Mouse (Mus musculus): Measurements from ENCODE around the gene Gm49333. TPM values are rescaled to one million over a fixed set of nuclear protein-coding genes. Genes with fewer than 3 reads are reported as not detected.

Gm49333 gene
- total RNA-seq, 2 experiments from 2014 or later: 0.20 TPM; not detected in 1

DNA sequence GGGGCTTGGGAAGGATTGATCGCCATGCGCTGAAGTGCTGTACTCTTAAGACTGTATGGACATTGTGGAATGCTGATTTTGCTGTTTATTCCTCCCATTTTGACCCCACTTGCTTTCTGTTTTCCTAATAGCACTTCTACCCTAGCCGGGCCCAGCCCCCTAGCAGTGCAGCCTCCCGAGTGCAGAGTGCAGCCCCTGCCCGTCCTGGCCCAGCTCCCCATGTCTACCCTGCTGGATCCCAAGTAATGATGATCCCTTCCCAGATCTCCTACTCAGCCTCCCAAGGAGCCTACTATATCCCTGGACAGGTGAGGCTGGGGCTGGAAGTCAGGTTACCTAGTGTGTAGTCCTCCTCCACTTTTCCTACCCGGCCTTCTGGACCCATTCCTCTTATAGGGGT is 63.8 kb downstream of the Gm49333 start:
- intact Hi-C loops (cut with DNase I): no loop called here
- DNase-seq: no peak

DNA sequence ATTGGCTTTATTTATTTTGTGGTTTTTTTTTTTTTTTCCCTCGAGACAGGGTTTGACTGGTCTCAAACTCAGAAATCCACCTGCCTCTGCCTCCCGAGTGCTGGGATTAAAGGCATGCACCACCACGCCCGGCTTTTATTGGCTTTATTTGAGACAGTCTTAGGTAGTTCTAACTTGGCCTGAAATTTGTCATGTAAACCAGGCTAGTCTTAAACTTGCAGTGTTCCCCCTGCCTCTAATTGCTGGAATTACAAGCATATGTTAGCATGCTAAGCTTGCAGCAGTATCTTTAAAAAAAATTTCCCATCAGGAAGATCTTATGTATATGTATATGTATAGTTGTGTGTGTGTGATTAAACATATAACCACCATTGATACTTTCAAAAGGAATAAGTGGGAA is 65.3 kb downstream of the Gm49333 start:
- DNase-seq: no peak
- intact Hi-C loops (cut with DNase I): no loop called here

DNA sequence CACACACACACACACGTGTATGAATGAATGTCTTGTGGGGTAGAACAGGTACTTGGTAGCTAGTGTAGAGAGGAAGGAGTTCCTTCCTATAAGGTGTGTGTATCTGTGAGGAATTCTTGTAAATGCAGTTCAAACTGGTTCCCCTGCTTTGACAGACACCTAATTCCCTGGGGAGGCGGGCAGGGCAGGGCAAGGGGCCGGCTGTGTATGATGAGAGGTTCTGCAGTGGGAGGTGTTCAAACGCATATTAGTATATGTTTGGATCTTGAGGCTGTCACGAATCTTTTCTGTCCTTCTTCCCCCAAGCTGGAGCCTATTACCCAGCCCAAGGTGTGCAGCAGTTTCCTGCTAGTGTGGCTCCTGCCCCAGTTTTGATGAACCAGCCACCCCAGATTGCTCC is 66.0 kb downstream of the Gm49333 start:
- intact Hi-C loops (cut with DNase I): no loop called here
- no peak for DNase-seq

DNA sequence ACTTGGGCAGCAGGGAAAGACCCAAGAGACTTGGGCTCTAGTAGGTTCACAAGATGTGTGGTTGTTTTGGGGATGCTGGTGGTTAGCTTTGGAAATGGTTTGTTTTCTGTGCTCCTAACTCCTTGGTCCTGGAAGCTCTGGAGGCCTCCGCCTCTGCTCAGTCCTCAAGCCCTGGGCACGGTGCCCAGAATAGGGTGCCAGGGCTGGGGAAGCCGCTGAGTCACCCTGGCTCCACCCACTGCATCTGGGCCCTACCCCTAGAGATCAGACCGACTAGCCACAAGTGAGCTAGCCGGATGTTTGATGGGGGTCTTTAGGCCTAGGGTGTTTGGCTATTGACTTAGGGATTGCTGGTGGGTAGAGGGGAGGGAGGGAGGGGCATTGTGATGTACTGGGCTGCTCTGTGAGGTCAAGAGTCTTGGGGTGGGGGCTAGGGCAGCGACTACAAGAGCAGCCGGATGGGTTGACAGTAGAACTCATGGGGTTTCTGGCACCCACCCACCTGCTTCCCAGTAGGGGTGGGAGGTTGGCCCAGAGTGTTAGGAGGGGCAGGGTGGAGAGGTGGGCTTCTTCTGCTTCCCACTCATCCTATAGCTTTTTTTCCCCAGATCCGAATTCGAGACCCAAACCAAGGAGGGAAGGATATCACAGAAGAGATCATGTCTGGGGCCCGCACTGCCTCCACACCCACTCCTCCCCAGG is 66.7 kb downstream of the Gm49333 start:
- DNase-seq: peak; percentile 89 to 91
- intact Hi-C loops (cut with DNase I): loop anchor here (2.0 kb wide), 1 partner anchor 15 kb away; the partner anchor contains the start of gene Fam131a

- intact Hi-C loops (cut with DNase I): no loop called here
- DNase-seq: no peak
Measured at GRCm38 (mm10) chr16:20690774-20691173, 79.4 kb downstream of the Gm49333 start.

GRCm38 (mm10) chr16:20691617-20692016 is 80.2 kb downstream of the Gm49333 start:
- no peak for DNase-seq
- intact Hi-C loops (cut with DNase I): loop anchor here (2.0 kb wide), 1 partner anchor 13 kb away; no protein-coding TSS in a partner anchor

DNA sequence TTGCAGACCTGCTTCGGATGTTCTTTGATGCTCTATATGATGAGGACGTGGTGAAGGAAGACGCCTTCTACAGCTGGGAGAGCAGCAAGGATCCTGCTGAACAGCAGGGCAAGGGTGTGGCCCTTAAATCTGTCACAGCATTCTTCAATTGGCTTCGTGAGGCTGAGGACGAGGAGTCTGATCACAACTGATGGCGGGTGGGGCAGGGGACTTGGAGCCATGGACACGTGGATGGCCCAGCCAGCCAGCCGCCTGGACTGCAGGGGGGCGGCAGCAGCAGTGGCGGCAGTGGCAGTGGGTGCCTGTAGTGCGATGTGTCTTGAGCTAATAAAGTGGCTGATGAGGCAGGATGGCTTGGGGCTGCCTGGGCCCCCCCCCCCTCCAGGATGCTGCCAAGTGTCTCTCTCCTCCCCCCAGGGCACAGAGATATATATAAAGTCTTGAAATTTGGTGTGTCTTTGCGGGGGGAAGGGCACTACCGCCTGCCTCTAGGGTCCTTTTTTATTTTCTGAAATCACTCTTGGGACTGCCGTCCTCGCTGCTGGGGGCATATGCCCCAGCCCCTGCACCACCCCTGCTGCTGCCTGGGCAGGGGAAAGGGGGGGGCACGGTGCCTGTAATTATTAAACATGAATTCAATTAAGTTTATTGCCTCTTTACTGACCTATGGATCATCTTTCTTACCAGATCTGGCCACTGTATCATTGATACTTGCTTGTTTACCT is 81.0 kb downstream of the Gm49333 start:
- DNase-seq: no peak
- intact Hi-C loops (cut with DNase I): loop anchor here (2.0 kb wide), 1 partner anchor 14 kb away; no protein-coding TSS in a partner anchor

- intact Hi-C loops (cut with DNase I): loop anchor here (2.0 kb wide), 1 partner anchor 14 kb away; no protein-coding TSS in a partner anchor
- peak; percentile 92 to 93 for DNase-seq
Measured at GRCm38 (mm10) chr16:20693111-20693701, 81.8 kb downstream of the Gm49333 start, which contains the start of gene Fam131a. Gene Fam131a (plus strand): TSS chr16:20693241.

DNA sequence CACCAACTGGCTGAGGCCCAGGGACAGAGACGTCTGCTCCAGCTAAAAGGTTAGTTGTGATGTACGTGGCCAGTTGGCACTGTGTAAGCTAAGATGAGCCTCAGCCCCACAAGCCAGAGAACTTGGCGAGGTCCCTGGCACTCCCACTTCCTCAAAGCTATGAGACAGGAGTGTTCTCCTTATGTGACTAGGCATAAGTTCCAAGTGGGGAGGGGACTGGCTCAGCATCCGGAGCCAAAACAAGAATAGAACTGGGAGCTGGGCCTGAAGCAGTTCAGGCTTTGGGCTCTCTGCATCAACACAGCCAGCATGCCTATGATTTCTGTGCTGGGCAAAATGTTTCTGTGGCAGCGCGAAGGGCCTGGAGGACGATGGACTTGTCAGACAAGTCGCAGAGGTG is 83.4 kb downstream of the Gm49333 start:
- intact Hi-C loops (cut with DNase I): loop anchor here (1.0 kb wide), 1 partner anchor 21 kb away; no protein-coding TSS in a partner anchor

More for the DNA sequence above, 83.4 kb downstream of the Gm49333 start:
- DNase-seq: peak; percentile 77 to 82

Small RNA genes within 50 kb of the gene (microRNA-seq; reads per million reads assigned to microRNA genes)
- 0 to 0.35 reads per million in 2 experiments for gene Mir1224

Other genes starting within 250 kb of the Gm49333 start
- 10 to 100 TPM; 48.1 to 53.5 TPM for gene Abcc5, start 185.2 kb upstream of the Gm49333 start, total RNA-seq (2021)
- gene Eif2b5, start 112.8 kb upstream of the Gm49333 start, total RNA-seq (2021): 10 to 100 TPM; 52.7 to 54.2 TPM
- gene Dvl3, start 94.6 kb upstream of the Gm49333 start, total RNA-seq (2021): 10 to 100 TPM; 60.7 to 61.7 TPM
- gene Ap2m1, start 76.1 kb upstream of the Gm49333 start, total RNA-seq (2021): 100 to 1,000 TPM; 253 to 284 TPM
- gene Abcf3, start 63.0 kb upstream of the Gm49333 start, total RNA-seq (2021): 10 to 100 TPM; 62.9 to 66.2 TPM
- gene Vwa5b2, start 22.1 kb upstream of the Gm49333 start, total RNA-seq (2021): 1 to 10 TPM in 1 of 2 experiments, under 1 TPM in 1; 0.30 to 1.0 TPM
- gene Eef1akmt4, start within 50 bp of the Gm49333 start, total RNA-seq (2021): 1 to 10 TPM; 5.1 to 5.3 TPM
- gene Alg3, start 125 bp downstream of the Gm49333 start, total RNA-seq (2021): 10 to 100 TPM; 11.3 to 11.8 TPM
- gene Camk2n2, start 9.7 kb downstream of the Gm49333 start, total RNA-seq (2021): 1 to 10 TPM; 1.3 to 1.6 TPM
- gene Ece2, start 18.2 kb downstream of the Gm49333 start, total RNA-seq (2021): under 1 TPM; 0.62 TPM
- 100 to 1,000 TPM; 195 TPM for gene Psmd2, start 40.0 kb downstream of the Gm49333 start, total RNA-seq (2021)
- gene Eif4g1, start 56.7 kb downstream of the Gm49333 start, total RNA-seq (2021): 100 to 1,000 TPM; 353 to 356 TPM
- gene Fam131a, start 81.6 kb downstream of the Gm49333 start, total RNA-seq (2021): 10 to 100 TPM; 16.0 to 18.9 TPM
- 10 to 100 TPM; 12.5 to 13.2 TPM for gene Polr2h, start 106.1 kb downstream of the Gm49333 start, total RNA-seq (2021)
- gene Clcn2, start 106.1 kb downstream of the Gm49333 start, total RNA-seq (2021): 1 to 10 TPM; 3.3 to 3.5 TPM
- 1 to 10 TPM; 1.4 to 3.4 TPM for gene Chrd, start 121.5 kb downstream of the Gm49333 start, total RNA-seq (2021)
- gene Thpo, start 122.9 kb downstream of the Gm49333 start, total RNA-seq (2021): not detected